Mouse (Mus musculus): ENCODE results near the gene Zbtb16. TPM values are rescaled to one million over a fixed set of nuclear protein-coding genes. Genes with fewer than 3 reads are reported as not detected.

Zbtb16 gene
- polyA plus RNA-seq, 1 experiment from 2014 or later: 0.28 TPM

- no peaks in the 10 kb centered on the region for H3K27me3 ChIP-seq (ENCODE audit: insufficient read depth, low read length)
- H3K9me3 ChIP-seq (replicated peaks; ENCODE audit: low read length): no peaks in the 10 kb centered on the region
- no peak overlapping the region for H3K4me3 ChIP-seq (replicated peaks; ENCODE audit: low read depth, low read length)
- no peak for ATAC-seq (replicated peaks; ENCODE audit: low FRiP score, low read depth)
- DNase-seq (ENCODE audit: low spot score): peak; percentile 32
- no peak for TF ChIP-seq CTCF (IDR thresholded peaks at IDR 0.05; ENCODE audit: low read depth)
- WGBS: 9% methylated on average over 1 of the region's 1 CpGs
- no peak overlapping the region for H3K9ac ChIP-seq (ENCODE audit: low read depth, low read length)
- H3K27ac ChIP-seq: no peak overlapping the region
- H3K4me1 ChIP-seq (replicated peaks; ENCODE audit: insufficient read depth, low read length): no peaks in the 10 kb centered on the region
- no peaks in the 10 kb centered on the region for H3K36me3 ChIP-seq (ENCODE audit: insufficient read depth, low read length)
- no peak overlapping the region for H3K4me2 ChIP-seq (ENCODE audit: low read length)
These were observed 225.0 kb downstream of the Zbtb16 start for GRCm38 (mm10) chr9:48611032-48611431.

DNA sequence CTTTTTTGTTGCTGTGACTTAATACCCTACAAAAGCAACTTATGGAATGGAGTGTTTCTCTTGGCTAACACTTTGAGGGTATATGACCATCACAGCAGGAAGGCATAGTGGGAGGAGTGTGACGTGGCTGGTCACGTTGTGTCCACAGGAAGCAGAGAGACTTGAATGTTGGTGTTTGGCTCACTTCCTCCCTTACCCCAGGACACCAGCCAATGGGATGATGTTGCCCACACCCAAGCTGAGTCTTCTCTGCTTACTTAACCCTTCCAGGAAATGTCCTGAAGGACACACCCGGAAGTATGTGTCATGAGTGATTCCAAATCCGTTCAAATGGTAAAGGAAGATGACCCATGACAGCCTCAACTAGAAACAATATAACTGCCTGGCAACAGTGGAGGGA, 226.3 kb downstream of the Zbtb16 start:
- no peak overlapping the region for H3K4me3 ChIP-seq (replicated peaks; ENCODE audit: low read depth, low read length)
- WGBS: 47% methylated on average over 4 of the region's 4 CpGs
- DNase-seq (ENCODE audit: low spot score) (no peak), ATAC-seq (replicated peaks; ENCODE audit: low FRiP score, low read depth) (no peak)
- no peak for TF ChIP-seq CTCF (IDR thresholded peaks at IDR 0.05; ENCODE audit: low read depth)
- no peaks in the 10 kb centered on the region for H3K4me1 ChIP-seq (replicated peaks; ENCODE audit: insufficient read depth, low read length)
- no peaks in the 10 kb centered on the region for H3K27me3 ChIP-seq (ENCODE audit: insufficient read depth, low read length)
- no peaks in the 10 kb centered on the region for H3K36me3 ChIP-seq (ENCODE audit: insufficient read depth, low read length)
- no peaks in the 10 kb centered on the region for H3K9me3 ChIP-seq (replicated peaks; ENCODE audit: low read length)
- no peak overlapping the region for H3K9ac ChIP-seq (ENCODE audit: low read depth, low read length)
- no peak overlapping the region for H3K27ac ChIP-seq
- H3K4me2 ChIP-seq (ENCODE audit: low read length): no peak overlapping the region

- DNase-seq (ENCODE audit: low spot score): no peak
- no peak for ATAC-seq (replicated peaks; ENCODE audit: low FRiP score, low read depth)
- no peaks in the 10 kb centered on the region for H3K27me3 ChIP-seq (ENCODE audit: insufficient read depth, low read length)
- WGBS: 72% methylated on average over 7 of the region's 7 CpGs
- H3K9me3 ChIP-seq (replicated peaks; ENCODE audit: low read length): no peaks in the 10 kb centered on the region
- no peak overlapping the region for H3K27ac ChIP-seq
- H3K9ac ChIP-seq (ENCODE audit: low read depth, low read length): no peak overlapping the region
- H3K36me3 ChIP-seq (ENCODE audit: insufficient read depth, low read length): no peaks in the 10 kb centered on the region
- no peak overlapping the region for H3K4me3 ChIP-seq (replicated peaks; ENCODE audit: low read depth, low read length)
- no peaks in the 10 kb centered on the region for H3K4me1 ChIP-seq (replicated peaks; ENCODE audit: insufficient read depth, low read length)
- TF ChIP-seq CTCF (IDR thresholded peaks at IDR 0.05; ENCODE audit: low read depth): no peak
- H3K4me2 ChIP-seq (ENCODE audit: low read length): no peak overlapping the region
These were observed 228.6 kb downstream of the Zbtb16 start for GRCm38 (mm10) chr9:48607417-48607816.

DNA sequence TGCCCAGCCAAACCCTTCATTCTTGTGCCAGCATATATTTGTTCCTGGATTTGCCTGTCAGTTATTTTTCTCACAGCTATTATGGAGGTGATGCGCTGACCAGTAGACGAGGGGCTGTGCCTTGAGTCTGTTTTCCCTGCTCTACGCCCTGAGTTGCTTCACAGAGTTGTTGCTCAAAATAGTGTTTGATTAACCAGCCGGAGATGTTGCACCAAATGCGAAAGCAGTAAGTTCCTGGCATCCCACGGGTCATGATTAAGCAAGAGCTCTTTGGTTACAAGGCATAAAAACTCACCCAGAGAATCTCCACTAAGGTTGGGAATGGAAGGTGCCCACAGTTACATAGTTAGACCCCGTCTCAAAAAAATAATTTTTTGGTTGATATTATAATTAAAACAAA, 229.9 kb downstream of the Zbtb16 start:
- no peak overlapping the region for H3K9ac ChIP-seq (ENCODE audit: low read depth, low read length)
- no peak for ATAC-seq (replicated peaks; ENCODE audit: low FRiP score, low read depth)
- no peaks in the 10 kb centered on the region for H3K36me3 ChIP-seq (ENCODE audit: insufficient read depth, low read length)
- no peaks in the 10 kb centered on the region for H3K9me3 ChIP-seq (replicated peaks; ENCODE audit: low read length)
- H3K27me3 ChIP-seq (ENCODE audit: insufficient read depth, low read length): no peaks in the 10 kb centered on the region
- 78% methylated on average over 7 of the region's 7 CpGs for WGBS
- TF ChIP-seq CTCF (IDR thresholded peaks at IDR 0.05; ENCODE audit: low read depth): no peak
- H3K4me1 ChIP-seq (replicated peaks; ENCODE audit: insufficient read depth, low read length): no peaks in the 10 kb centered on the region
- no peak overlapping the region for H3K27ac ChIP-seq
- no peak overlapping the region for H3K4me3 ChIP-seq (replicated peaks; ENCODE audit: low read depth, low read length)
- DNase-seq (ENCODE audit: low spot score): no peak
- H3K4me2 ChIP-seq (ENCODE audit: low read length): no peak overlapping the region

- Histone ChIP-seq H3K9me3 (replicated peaks; ENCODE audit: low read length) (no peaks in the 10 kb centered on the region), H3K4me1 (replicated peaks; ENCODE audit: insufficient read depth, low read length) (no peaks in the 10 kb centered on the region), H3K9ac (ENCODE audit: low read depth, low read length) (no peak overlapping the region), H3K4me2 (ENCODE audit: low read length) (no peak overlapping the region), H3K27me3 (ENCODE audit: insufficient read depth, low read length) (no peaks in the 10 kb centered on the region), H3K27ac (no peak overlapping the region), H3K36me3 (ENCODE audit: insufficient read depth, low read length) (no peaks in the 10 kb centered on the region), H3K4me3 (replicated peaks; ENCODE audit: low read depth, low read length) (no peak overlapping the region)
- no peak for DNase-seq (ENCODE audit: low spot score)
- no peak for ATAC-seq (replicated peaks; ENCODE audit: low FRiP score, low read depth)
- no peak for TF ChIP-seq CTCF (IDR thresholded peaks at IDR 0.05; ENCODE audit: low read depth)
- WGBS: 93% methylated on average over 5 of the region's 5 CpGs
These were observed 230.3 kb downstream of the Zbtb16 start for GRCm38 (mm10) chr9:48605697-48606096.

- peak within 1 kb of the TSS; percentile 27; the same call in 1 of the 2 replicates for H3K4me2 ChIP-seq (ENCODE audit: low read length)
- TF ChIP-seq CTCF (IDR thresholded peaks at IDR 0.05; ENCODE audit: low read depth): no peak
- H3K4me1 ChIP-seq (replicated peaks; ENCODE audit: insufficient read depth, low read length): no peaks in the 10 kb centered on the region
- H3K36me3 ChIP-seq (ENCODE audit: insufficient read depth, low read length): no peaks in the 10 kb centered on the region
- H3K9me3 ChIP-seq (replicated peaks; ENCODE audit: low read length): no peaks in the 10 kb centered on the region
- H3K4me3 ChIP-seq (replicated peaks; ENCODE audit: low read depth, low read length): no peak within 1 kb of the TSS
- no peak within 1 kb of the TSS for H3K27ac ChIP-seq
- 30% methylated on average over 8 of the region's 8 CpGs for WGBS
- DNase-seq (ENCODE audit: low spot score) (peak; percentile 59), ATAC-seq (replicated peaks; ENCODE audit: low FRiP score, low read depth) (no peak)
- no peaks in the 10 kb centered on the region for H3K27me3 ChIP-seq (ENCODE audit: insufficient read depth, low read length)
- H3K9ac ChIP-seq (ENCODE audit: low read depth, low read length): no peak within 1 kb of the TSS
These were observed 231.0 kb downstream of the Zbtb16 start, which contains the start of gene Nnmt for GRCm38 (mm10) chr9:48604939-48605598. Nnmt (minus strand) TSS chr9:48605153.

Other genes with a start within 250 kb of the Zbtb16 start
- gene Nnmt, start 231.1 kb downstream of the Zbtb16 start, polyA plus RNA-seq (2015; fragmentation: Nextera tagmentation; extraction: Ambion mirVana): 4.3 and 5.4 TPM in 2 replicates
- 0.28 and 0.46 TPM in 2 replicates for gene Htr3a, start 74.9 kb upstream of the Zbtb16 start, polyA plus RNA-seq (2015; fragmentation: Nextera tagmentation; extraction: Ambion mirVana)
- 0.09 TPM in 1 of 2 replicates, not detected in the other for gene Htr3b, start 128.8 kb upstream of the Zbtb16 start, polyA plus RNA-seq (2015; fragmentation: Nextera tagmentation; extraction: Ambion mirVana)
- 12.1 and 14.4 TPM in 2 replicates for gene Usp28, start 149.2 kb upstream of the Zbtb16 start, polyA plus RNA-seq (2015; fragmentation: Nextera tagmentation; extraction: Ambion mirVana)
- 19.1 and 21.4 TPM in 2 replicates for gene Zw10, start 219.4 kb upstream of the Zbtb16 start, polyA plus RNA-seq (2015; fragmentation: Nextera tagmentation; extraction: Ambion mirVana)
- 0.20 and 0.22 TPM in 2 replicates for gene Tmprss5, start 245.0 kb upstream of the Zbtb16 start, polyA plus RNA-seq (2015; fragmentation: Nextera tagmentation; extraction: Ambion mirVana)

Measured in kidney, postnatal 0 days (tissue).